Mouse (Mus musculus) MN1 (cell line): Measurements from ENCODE around the gene Tead3.
"Not testable (repeated sequence)": the region's sequence is repeated elsewhere in the genome, so short reads cannot be mapped to it uniquely, and the experiment has no call there.

Source experiments
- DNase-seq: peaks from one replicate; pipeline ENCODE4 v3.0.0-alpha.2; 2016; ENCODE audit warnings: low spot score

Gene Tead3

DNA sequence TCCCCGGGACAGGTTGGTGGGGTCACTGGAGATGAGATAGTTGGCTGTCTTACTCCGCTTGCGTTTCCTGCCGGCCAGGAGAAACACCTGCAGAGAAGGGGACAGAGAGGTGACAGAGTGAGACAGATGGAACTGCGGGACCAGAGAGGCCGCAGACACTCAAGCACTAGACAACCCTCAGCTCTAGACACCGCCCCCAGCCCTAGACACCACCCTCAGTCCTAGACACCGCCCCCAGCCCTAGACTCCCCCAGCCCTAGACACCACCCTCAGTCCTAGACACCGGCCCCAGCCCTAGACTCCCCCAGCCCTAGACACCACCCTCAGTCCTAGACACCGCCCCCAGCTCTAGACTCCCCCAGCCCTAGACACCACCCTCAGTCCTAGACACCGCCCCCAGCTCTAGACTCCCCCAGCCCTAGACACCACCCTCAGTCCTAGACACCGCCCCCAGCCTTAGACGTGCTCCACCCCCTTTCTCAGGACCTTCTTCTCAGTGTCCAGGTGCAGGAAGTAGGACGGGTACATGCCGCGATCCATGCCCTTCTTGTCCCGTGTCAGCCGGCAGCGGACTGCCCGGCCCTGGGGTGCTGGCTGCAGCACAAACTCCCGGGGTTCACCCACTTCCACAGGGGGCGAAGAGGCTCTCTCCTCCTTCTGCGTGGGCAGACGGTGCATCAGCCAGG lies 8.1 kb upstream of the Tead3 start:
- DNase-seq = not testable (repeated sequence)

DNA sequence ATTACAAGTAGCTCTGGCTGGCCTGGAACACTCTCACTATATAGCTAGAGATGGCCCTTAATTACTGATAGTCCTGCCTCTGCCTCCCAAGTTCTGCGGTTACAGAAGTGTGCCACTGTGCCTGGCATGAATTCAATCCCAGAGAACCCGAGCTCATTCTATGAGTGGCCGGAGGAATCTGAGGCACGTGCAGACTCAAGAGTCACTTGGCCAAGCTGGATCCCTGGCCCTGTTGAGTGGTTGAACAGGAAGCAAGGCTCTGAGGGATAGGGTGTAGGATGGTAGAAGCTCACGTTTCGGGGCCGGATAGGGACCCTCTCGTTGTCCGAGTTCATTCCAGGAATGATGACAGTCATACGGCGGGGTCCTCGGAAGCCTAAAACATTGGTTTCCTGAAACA lies 5.3 kb upstream of the Tead3 start:
- DNase-seq = no peak

DNA sequence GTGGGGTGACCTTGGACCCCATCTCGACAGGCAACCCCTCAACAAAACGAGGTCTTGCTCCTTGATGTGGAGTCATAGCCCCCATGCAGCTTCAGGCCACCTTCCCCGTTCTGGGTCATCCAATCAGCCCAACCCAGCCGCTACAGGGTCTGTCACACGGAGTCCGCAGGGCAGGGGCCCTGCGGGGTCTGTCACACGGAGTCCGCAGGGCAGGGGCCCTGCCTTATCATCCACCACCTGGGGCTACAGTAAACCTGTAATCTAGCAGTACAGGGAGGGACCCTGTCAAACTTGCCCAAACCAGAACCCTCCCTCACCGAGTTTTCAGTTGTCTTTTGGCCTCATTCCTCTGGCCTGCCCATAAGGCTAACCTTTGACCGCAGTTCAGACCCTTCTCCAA lies 1.4 kb upstream of the Tead3 start:
- no peak for DNase-seq

DNA sequence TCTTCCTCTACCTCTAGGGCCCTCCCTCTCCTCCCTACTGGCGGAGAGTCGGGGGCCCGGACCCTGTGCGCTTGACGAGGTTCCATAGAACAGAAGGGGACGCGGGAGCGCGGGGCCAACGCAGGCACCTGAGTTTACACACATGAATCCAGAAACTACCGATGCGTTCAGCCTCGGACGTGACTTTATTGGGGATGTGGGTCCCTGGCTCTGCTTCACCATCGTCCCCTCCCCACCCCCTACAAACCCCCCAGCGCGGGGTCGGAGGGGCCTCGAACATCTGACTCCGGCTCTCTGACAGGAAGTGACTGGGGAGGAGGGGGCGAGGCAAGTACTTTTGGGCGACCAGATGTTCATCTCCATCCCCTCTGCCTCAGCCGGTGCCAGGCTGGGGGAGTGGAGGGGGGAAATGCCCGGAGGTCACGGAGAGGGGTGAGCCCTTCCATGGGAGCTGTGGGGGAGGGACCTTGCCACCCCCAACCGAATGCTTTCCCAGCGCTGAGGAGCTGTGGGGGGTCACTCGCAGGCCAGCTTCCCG lies 805 bp upstream of the Tead3 start:
- no peak for DNase-seq

DNA sequence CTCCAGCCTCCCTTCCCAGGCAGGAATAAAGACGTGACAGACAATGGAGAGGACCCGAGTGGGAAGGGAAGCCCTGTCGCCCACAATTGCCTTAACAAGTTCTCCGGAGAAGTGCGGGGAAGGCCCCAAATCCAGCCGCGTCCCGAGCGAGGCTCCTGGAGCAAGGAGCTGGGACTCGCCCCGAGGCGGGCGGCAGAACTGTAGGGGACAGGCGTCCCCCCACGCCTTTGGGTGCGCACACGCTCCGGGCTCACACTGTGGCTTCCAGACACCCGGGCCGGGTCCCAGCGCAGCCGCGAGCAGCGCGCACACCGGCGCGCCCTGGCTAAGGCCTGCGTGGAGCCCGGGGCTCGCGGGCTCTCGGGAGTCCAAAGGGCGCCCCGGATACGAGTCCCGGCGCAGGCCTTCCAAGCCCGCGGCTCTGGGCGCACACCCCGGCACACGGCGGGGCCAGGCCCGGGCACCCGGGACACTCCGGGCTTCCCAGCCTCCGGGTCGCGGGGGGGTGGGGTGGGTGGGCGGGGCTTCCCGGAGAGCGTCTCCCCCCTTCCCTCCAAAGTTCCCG lies 634 bp downstream of the Tead3 start:
- peak; percentile 55 for DNase-seq

DNA sequence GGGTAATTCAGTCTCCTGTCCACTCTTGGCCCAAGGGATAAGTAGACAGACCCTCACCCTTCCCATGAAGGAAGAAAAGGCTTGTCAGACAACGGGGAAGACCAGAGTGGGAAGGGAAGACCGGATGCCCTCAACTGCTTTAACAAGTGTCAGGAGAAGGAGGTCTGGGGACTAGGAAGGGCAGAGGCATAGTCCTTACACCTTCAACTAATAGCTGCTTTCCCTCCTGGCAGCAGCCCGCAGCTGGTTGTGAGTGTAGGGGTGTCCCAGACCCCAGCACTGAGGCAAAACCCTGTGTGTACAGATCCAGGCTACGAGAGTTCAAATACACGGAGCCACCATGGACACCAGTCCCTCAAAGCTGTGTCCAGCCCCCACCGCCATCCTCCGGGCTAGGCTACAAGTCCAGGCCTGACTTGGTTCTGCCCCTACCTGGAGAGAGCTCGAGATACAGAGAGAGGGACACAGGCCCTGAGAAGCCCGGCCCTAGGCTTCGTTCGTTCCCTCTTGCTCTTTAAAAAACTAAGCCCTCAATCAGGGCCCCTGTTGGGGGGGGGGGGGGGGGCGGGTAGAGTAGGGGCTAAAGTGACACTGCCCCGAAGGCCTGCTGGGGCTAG lies 1.2 kb downstream of the Tead3 start:
- no peak for DNase-seq

DNA sequence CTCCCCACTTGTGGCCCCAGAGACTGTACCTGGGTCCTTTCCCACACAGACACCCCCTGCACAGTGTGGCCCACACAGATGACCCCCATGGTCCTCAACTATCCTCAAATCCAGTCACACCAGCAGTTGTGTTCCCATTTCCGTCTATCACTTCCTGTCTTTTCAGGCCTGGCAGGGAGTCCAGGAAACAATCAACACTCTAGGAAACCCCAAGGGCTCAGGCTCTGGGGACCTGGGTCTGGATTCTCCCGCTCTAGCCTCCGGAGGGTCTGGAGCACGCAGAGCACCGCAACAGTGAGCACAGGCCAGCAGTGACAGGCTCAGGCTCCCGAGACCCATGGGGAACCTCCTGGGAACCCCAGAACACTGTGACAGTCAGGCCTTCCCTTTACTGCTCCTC lies 2.4 kb downstream of the Tead3 start:
- DNase-seq = no peak

DNA sequence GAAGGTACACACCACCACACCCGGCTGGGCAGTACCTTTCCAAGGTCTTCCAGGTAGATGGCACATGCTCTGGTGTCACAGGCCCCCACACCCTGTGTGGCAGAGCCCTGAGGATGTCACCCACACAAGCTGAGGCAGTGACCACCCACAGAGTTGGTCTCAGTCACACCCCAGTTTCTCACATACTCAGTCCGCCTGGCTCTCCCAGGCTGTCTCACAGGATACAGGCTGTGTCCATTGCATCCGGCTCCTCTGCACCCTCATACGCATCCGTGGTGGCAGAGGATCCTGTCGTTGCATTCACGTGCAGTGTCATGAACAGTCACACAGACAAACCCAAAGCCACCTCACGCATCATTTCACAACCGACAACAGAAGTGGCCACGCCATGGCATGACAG lies 3.3 kb downstream of the Tead3 start:
- no peak for DNase-seq

DNA sequence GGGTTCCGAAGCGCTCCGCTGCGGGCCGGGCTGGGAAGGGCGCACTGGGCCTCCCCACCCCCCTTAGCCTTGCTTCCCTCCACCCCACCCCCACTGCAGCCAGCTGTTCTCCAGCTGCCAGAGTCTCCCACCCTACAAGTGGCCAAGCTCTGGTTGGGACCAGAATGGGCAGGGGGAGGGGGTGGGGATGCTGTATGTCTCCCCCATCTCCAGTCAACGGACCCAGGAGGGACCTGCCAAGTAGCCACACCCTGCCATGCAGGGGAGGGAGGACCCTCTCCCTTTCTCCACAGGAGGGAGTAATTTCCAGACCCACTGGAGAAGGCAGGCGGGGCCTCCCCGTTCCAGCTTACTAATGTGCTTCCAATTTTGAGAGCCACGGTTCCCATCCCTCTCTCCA lies 4.7 kb downstream of the Tead3 start:
- DNase-seq = peak; percentile 70

DNA sequence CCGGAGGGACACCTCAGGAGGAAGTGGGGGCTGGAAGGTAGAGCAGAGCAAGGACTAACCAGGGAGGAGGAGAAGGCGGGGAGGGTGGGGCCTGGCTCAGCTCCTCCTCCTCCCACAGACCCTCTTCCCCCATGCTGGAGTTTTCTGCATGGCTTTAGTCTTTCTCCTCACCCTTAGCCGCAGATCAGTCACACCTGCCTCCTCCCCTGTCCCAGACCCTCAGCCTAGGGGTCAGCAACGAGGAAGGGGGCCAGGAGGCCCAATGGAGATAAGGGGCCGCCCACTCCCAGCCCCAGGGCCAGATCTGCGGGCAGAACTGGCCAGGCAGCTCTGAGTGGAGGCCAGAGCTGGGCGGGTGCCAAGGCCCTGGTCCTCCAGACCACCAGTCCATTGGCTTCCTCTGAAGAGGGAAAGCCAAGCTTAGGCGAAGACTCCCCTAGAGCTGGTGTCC lies 5.3 kb downstream of the Tead3 start:
- DNase-seq = peak; percentile 77

DNA sequence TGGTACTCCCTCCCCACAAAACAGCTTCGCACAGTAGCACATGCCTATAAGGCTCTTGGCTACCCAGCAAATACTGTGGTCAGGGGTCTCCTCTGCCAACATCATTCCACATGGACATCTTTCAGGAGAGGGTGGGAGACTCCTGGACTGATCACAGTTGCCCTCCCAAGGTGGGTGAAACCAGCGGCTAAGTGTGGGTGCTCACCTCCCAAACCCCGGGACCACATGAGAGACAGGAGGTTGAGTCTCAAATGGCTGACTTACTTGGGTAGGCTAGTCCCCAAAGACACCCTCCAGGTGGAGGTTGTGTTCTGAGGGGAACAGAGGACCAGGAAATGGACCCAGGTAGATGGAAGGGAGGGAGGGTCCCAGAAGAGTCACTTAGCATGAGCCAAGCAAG lies 5.9 kb downstream of the Tead3 start:
- DNase-seq = no peak

DNA sequence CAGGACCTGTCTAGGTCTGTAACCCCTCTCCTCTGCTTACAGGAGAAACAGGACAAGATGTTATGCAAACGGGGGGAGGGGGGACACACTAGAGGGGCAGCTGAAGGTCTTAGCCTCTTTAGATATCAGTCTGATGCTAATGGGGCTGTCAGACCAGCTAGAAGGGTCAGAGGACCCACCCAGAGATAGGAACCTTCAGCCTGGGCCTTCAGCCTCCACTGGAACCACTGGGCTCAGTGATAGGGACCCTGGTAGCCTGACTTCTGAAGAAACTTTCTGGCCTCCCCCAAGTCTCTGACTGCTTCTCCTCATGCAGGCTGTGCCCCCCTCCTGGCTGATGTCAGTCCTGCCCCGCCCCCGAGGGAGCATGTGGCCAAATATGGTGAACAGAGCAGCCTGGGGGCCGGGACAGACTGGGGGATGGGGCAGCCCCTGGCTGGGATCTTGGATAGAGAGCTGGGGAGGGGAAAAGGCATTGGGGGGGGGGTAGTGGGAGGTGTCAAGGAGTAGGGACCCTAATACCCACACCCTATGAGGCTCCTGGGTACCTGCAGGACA lies 6.5 kb downstream of the Tead3 start:
- DNase-seq = no peak

DNA sequence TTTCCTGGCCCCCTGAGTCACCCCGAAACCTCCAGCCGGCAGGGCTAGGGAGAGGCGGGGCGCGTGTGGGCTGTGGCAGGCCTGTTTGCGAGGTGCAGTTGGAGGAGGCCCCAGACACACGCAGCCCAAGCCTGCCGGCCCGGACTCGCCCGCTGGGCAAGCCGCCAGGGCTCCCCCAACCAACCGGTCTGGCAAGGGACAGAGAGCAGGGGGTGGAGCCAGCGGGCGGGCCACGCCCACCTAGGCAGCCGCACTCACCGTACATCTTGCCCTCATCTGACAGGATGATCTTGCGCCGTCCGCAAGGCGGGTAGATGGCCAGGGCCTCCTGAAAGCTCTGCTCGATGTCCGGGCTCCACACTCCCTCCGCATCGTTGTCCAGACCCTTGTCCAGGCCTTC lies 9.5 kb downstream of the Tead3 start:
- DNase-seq = peak; percentile 91

DNA sequence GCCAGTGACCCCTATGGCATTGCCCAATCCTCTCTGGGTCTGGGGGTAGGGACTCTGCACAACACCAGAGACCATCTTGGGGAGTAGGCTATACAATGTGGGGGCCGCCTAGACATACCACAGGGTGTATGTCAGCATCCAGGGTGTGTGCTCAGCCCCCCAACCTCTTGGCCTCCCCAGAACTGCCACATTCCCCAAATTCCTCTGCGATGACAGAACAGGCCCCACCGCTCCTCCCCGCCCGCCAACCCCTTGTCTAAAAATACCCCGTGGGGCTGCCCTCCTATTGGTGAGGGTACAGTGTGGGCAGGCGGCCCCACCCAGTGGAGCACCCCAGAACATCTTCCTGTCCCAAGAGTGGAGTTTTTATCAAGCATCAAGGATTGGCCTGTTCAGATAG lies 10.0 kb downstream of the Tead3 start:
- no peak for DNase-seq

DNA sequence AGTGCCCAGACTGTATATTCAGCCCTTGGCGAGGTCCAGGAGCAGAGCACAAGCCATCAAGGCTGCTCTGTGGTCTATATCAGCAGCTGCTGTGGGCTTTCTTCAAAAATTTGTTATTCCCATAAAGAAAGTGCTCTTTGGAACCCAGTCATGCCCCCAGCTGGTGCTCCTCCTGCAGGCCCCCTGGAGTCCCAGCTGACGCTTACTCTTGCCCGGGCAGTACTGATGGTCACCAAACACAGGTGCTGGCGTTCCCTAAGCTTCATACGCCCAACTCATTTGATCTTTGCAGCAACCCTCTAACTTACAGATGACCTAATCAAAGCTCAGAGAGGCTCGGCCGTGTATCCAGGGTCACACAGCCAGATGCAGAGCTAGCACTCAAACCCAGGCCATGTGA lies 13.1 kb downstream of the Tead3 start:
- no peak for DNase-seq

DNA sequence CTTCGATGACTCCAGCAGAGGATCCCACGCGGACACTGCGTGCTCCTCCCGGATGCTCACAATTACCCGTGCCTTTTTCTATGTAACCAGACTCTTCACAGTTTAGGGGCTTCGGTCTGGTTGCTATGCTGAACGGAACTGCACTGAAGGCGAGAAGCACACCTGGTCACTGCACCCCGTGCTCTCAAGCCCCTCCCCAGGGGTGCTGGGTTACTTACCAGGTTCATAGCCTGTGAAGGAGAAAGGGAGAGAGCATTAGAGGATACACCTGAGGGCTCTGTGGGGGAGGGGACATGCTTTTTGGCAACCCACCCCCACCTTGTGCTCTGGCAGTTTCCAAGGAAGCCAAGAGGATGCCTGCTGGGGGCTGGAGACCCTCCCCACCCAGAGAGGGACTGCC lies 15.3 kb downstream of the Tead3 start:
- DNase-seq = no peak

DNA sequence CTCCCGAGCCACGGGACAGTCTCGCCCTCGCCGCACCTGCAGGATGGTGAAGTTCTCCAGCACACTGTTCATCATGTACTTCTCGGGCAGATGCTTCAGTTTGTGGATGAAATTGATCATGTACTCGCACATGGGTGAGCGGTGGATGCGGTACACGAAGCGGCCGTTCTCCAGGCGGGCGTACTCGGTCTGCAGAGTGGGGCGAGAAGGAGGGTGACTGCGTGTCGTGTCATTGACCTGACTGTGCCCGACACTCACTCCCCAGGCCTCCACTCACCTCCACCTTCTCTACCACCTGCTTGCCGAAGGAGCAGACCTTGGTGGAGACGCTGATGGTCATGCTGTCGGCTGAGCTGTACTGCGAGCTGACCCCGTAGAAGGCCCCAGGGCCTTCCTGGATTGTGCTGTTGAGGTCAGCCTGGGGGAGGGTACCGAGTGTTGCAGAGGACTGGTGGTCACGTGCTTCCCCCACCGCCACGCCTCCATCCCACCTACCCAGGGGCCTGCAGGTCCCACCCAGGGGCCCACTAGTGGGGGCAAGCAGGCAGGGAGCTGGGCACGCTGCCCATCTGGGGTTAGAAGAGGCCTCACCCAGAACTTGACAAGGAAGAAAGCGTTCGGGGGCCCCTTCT lies 17.6 kb downstream of the Tead3 start:
- no peak for DNase-seq

DNA sequence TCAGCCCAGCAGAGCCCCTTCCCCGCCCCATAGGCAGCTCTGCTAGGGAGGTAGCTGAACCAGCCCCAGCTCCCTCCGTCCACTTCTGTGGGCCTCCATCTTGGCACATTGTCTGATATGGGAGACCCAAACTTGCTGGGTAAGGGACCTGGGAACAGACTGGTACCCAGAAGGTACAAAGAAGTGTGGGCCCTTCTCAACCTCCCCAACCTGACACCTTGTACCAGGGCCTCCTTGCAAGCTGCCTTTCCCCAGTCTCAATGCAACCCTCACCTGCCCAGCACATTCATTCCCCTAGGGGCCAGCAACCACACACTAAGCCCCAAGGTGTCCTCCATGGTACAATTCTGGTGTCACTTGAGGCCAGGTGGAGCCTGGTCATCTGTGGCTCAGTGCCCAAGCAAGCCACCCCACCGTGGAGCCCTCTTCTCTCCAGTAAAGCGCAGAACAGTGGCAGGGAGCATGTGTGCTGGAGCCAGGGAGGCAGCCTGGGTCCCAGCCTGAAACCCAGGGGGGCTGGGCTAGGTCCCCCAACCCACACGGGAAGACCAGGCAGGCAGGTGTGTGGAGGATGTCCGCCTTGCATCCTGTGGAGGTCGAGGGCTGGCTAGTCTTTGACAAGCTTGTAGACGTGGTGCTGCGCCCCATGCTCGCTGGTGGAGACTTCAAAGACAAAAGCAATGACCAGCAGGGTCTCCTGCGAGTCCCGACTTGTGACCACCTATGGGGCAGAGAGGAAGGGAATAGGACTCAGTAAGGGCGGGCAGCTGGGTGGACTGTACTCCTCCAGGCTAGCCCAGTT lies 18.3 kb downstream of the Tead3 start:
- DNase-seq = no peak

DNA sequence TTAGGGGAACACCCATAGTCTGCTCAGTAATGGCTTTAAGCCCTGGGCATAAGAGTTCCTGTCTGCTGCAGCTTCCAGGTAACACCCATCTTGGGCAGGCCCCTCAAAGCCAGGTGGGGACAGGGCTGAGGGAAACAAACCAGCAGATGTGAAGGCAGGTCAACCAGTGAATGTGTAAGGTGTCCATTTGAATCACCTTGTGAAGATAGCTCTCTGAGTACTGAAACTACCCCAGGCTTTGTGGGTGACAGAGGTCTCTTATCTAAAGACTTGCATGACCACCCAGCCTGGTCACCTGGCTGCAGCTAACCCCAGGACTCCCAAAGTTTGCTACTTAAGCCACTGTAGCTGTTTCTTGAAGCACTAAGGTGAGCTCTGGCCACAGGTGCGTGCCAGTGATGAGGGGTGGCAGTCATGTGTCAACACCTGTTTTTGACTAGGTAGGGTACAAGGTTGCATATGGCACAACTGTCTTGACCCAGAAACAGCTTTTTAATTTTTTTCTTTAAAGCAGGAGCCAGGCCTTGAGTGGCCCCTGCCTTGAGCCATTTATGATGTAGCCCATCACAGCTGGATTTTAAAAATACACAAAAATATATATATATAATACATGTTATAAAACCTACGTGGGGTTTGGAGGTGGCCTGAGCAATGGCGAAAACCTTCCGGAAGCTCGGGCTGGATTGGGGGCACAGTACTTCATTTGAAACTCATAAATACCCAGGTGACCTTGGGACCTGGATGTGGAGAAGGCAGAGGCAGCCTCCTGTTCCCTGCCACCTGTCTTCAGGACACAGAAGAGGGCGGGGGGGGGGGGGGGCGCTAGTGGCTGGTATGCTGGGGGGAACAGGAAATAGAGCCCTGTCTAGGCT lies 19.1 kb downstream of the Tead3 start:
- no peak for DNase-seq

DNA sequence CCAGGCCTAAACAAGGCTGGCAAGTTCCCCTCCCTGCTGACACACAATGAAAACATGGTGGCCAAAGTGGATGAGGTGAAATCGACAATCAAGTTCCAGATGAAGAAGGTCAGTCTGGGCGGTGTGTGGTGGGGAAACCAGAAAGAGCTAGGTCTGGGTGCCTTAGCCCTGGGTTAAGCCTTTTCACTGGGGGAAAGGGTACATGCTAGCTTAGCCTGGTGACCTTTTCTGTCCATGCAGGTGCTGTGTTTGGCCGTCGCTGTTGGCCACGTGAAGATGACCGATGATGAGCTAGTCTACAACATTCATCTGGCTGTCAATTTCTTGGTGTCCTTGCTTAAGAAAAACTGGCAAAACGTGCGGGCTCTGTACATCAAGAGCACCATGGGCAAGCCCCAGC lies 20.0 kb downstream of the Tead3 start:
- not testable (repeated sequence) for DNase-seq

DNA sequence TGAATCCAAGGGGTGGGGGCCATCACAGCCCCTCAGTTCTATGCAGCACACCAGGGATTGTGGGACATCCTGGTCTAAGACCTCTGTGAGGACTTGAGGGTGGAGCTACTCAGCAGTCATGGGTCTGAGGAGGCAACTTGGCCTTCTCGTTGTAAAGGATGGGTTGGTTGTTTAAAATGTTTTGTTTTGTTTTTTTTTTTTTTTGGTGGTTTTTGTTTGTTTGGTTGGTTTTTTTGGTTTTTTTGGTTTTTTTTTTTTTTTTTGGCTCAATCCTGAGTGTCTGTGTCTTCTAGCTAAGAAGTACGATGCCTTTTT lies 20.4 kb downstream of the Tead3 start:
- no peak for DNase-seq
